Mouse (Mus musculus): ENCODE results near the gene Plxna2. TPM values are rescaled to one million over a fixed set of nuclear protein-coding genes. Genes with fewer than 3 reads are reported as not detected.

Plxna2 gene
- polyA plus RNA-seq, 1 experiment from 2014 or later: 4.0 TPM

GRCm38 (mm10) chr1:194641601-194642301 lies 23.7 kb downstream of the Plxna2 start:
- Histone ChIP-seq H3K4me1 (ENCODE audit: control insufficient read depth, insufficient read depth, low read length) (0 out of 2 replicates have a peak, but pooled peaks cover 5% of the 10 kb centered on the region), H3K27ac (replicated peaks; ENCODE audit: low read depth, low read length) (no peak overlapping the region), H3K36me3 (ENCODE audit: control insufficient read depth, insufficient read depth, low read length) (no peaks in the 10 kb centered on the region), H3K4me3 (ENCODE audit: low read depth, low read length) (no peak overlapping the region), H3K4me2 (ENCODE audit: low read depth, severe bottlenecking) (no peak overlapping the region), H3K9ac (ENCODE audit: low read length) (no peak overlapping the region), H3K27me3 (ENCODE audit: control insufficient read depth, insufficient read depth, low read length) (no peaks in the 10 kb centered on the region), H3K9me3 (ENCODE audit: control insufficient read depth, low read length) (no peaks in the 10 kb centered on the region)
- 54% methylated on average over 5 of the region's 5 CpGs for WGBS
- no peak for ATAC-seq (ENCODE audit: insufficient number of reproducible peaks, low FRiP score, low TSS enrichment, low read depth)
- DNase-seq (ENCODE audit: low spot score): no peak

GRCm38 (mm10) chr1:194642302-194642787 lies 24.3 kb downstream of the Plxna2 start:
- Histone ChIP-seq H3K9ac (ENCODE audit: low read length) (no peak overlapping the region), H3K36me3 (ENCODE audit: control insufficient read depth, insufficient read depth, low read length) (no peaks in the 10 kb centered on the region), H3K4me2 (ENCODE audit: low read depth, severe bottlenecking) (no peak overlapping the region), H3K27ac (replicated peaks; ENCODE audit: low read depth, low read length) (no peak overlapping the region), H3K27me3 (ENCODE audit: control insufficient read depth, insufficient read depth, low read length) (no peaks in the 10 kb centered on the region), H3K9me3 (ENCODE audit: control insufficient read depth, low read length) (no peaks in the 10 kb centered on the region), H3K4me3 (ENCODE audit: low read depth, low read length) (no peak overlapping the region), H3K4me1 (ENCODE audit: control insufficient read depth, insufficient read depth, low read length) (0 out of 2 replicates have a peak, but pooled peaks cover 5% of the 10 kb centered on the region)
- DNase-seq (ENCODE audit: low spot score) (no peak), ATAC-seq (ENCODE audit: insufficient number of reproducible peaks, low FRiP score, low TSS enrichment, low read depth) (no peak)
- 52% methylated on average over 1 of the region's 1 CpGs for WGBS

- no peaks in the 10 kb centered on the region for H3K36me3 ChIP-seq (ENCODE audit: control insufficient read depth, insufficient read depth, low read length)
- WGBS: 93% methylated on average over 6 of the region's 6 CpGs
- no peak overlapping the region for H3K9ac ChIP-seq (ENCODE audit: low read length)
- ATAC-seq (ENCODE audit: insufficient number of reproducible peaks, low FRiP score, low TSS enrichment, low read depth): no peak
- H3K9me3 ChIP-seq (ENCODE audit: control insufficient read depth, low read length): no peaks in the 10 kb centered on the region
- no peak for DNase-seq (ENCODE audit: low spot score)
- H3K4me1 ChIP-seq (ENCODE audit: control insufficient read depth, insufficient read depth, low read length): 0 out of 2 replicates have a peak, but pooled peaks cover 5% of the 10 kb centered on the region
- H3K4me3 ChIP-seq (ENCODE audit: low read depth, low read length): no peak overlapping the region
- H3K27me3 ChIP-seq (ENCODE audit: control insufficient read depth, insufficient read depth, low read length): no peaks in the 10 kb centered on the region
- no peak overlapping the region for H3K4me2 ChIP-seq (ENCODE audit: low read depth, severe bottlenecking)
- no peak overlapping the region for H3K27ac ChIP-seq (replicated peaks; ENCODE audit: low read depth, low read length)
Observed at GRCm38 (mm10) chr1:194643930-194644329, 25.9 kb downstream of the Plxna2 start.

- Histone ChIP-seq H3K9ac (ENCODE audit: low read length) (no peak overlapping the region), H3K27ac (replicated peaks; ENCODE audit: low read depth, low read length) (no peak overlapping the region), H3K4me2 (ENCODE audit: low read depth, severe bottlenecking) (no peak overlapping the region), H3K4me3 (ENCODE audit: low read depth, low read length) (no peak overlapping the region), H3K9me3 (ENCODE audit: control insufficient read depth, low read length) (no peaks in the 10 kb centered on the region), H3K27me3 (ENCODE audit: control insufficient read depth, insufficient read depth, low read length) (no peaks in the 10 kb centered on the region), H3K4me1 (ENCODE audit: control insufficient read depth, insufficient read depth, low read length) (0 out of 2 replicates have a peak, but pooled peaks cover 5% of the 10 kb centered on the region), H3K36me3 (ENCODE audit: control insufficient read depth, insufficient read depth, low read length) (no peaks in the 10 kb centered on the region)
- WGBS: 84% methylated on average over 1 of the region's 1 CpGs
- DNase-seq (ENCODE audit: low spot score) (no peak), ATAC-seq (ENCODE audit: insufficient number of reproducible peaks, low FRiP score, low TSS enrichment, low read depth) (no peak)
Observed at GRCm38 (mm10) chr1:194645898-194646297, 27.9 kb downstream of the Plxna2 start.

- DNase-seq (ENCODE audit: low spot score) (no peak), ATAC-seq (ENCODE audit: insufficient number of reproducible peaks, low FRiP score, low TSS enrichment, low read depth) (no peak)
- Histone ChIP-seq H3K9ac (ENCODE audit: low read length) (no peak overlapping the region), H3K36me3 (ENCODE audit: control insufficient read depth, insufficient read depth, low read length) (no peaks in the 10 kb centered on the region), H3K4me2 (ENCODE audit: low read depth, severe bottlenecking) (no peak overlapping the region), H3K27me3 (ENCODE audit: control insufficient read depth, insufficient read depth, low read length) (no peaks in the 10 kb centered on the region), H3K27ac (replicated peaks; ENCODE audit: low read depth, low read length) (no peak overlapping the region), H3K4me3 (ENCODE audit: low read depth, low read length) (no peak overlapping the region), H3K4me1 (ENCODE audit: control insufficient read depth, insufficient read depth, low read length) (no peaks in the 10 kb centered on the region), H3K9me3 (ENCODE audit: control insufficient read depth, low read length) (no peaks in the 10 kb centered on the region)
- WGBS: 41% methylated on average over 1 of the region's 1 CpGs
Observed at GRCm38 (mm10) chr1:194650076-194650475, 32.1 kb downstream of the Plxna2 start.

- WGBS: 95% methylated on average over 2 of the region's 2 CpGs
Observed at GRCm38 (mm10) chr1:194650566-194650965, 32.5 kb downstream of the Plxna2 start.

GRCm38 (mm10) chr1:194651987-194652386 lies 34.0 kb downstream of the Plxna2 start:
- no peak for DNase-seq (ENCODE audit: low spot score)

More at GRCm38 (mm10) chr1:194650566-194650965, 32.5 kb downstream of the Plxna2 start:
- H3K9me3 ChIP-seq (ENCODE audit: control insufficient read depth, low read length): no peaks in the 10 kb centered on the region
- H3K36me3 ChIP-seq (ENCODE audit: control insufficient read depth, insufficient read depth, low read length): no peaks in the 10 kb centered on the region
- H3K9ac ChIP-seq (ENCODE audit: low read length): no peak overlapping the region
- H3K4me3 ChIP-seq (ENCODE audit: low read depth, low read length): no peak overlapping the region
- ATAC-seq (ENCODE audit: insufficient number of reproducible peaks, low FRiP score, low TSS enrichment, low read depth): no peak
- H3K4me1 ChIP-seq (ENCODE audit: control insufficient read depth, insufficient read depth, low read length): no peaks in the 10 kb centered on the region
- no peak overlapping the region for H3K4me2 ChIP-seq (ENCODE audit: low read depth, severe bottlenecking)
- DNase-seq (ENCODE audit: low spot score): no peak
- no peak overlapping the region for H3K27ac ChIP-seq (replicated peaks; ENCODE audit: low read depth, low read length)
- H3K27me3 ChIP-seq (ENCODE audit: control insufficient read depth, insufficient read depth, low read length): no peaks in the 10 kb centered on the region

GRCm38 (mm10) chr1:194658459-194659160 lies 40.6 kb downstream of the Plxna2 start:
- WGBS: 93% methylated on average over 1 of the region's 1 CpGs
- Histone ChIP-seq H3K9ac (ENCODE audit: low read length) (no peak overlapping the region), H3K4me3 (ENCODE audit: low read depth, low read length) (no peak overlapping the region), H3K9me3 (ENCODE audit: control insufficient read depth, low read length) (no peaks in the 10 kb centered on the region), H3K27ac (replicated peaks; ENCODE audit: low read depth, low read length) (no peak overlapping the region), H3K27me3 (ENCODE audit: control insufficient read depth, insufficient read depth, low read length) (no peaks in the 10 kb centered on the region), H3K4me1 (ENCODE audit: control insufficient read depth, insufficient read depth, low read length) (no peaks in the 10 kb centered on the region), H3K36me3 (ENCODE audit: control insufficient read depth, insufficient read depth, low read length) (no peaks in the 10 kb centered on the region), H3K4me2 (ENCODE audit: low read depth, severe bottlenecking) (no peak overlapping the region)
- no peak for DNase-seq (ENCODE audit: low spot score)
- ATAC-seq (ENCODE audit: insufficient number of reproducible peaks, low FRiP score, low TSS enrichment, low read depth): no peak

More at GRCm38 (mm10) chr1:194651987-194652386, 34.0 kb downstream of the Plxna2 start:
- H3K4me1 ChIP-seq (ENCODE audit: control insufficient read depth, insufficient read depth, low read length): no peaks in the 10 kb centered on the region
- H3K4me3 ChIP-seq (ENCODE audit: low read depth, low read length): no peak overlapping the region
- H3K27ac ChIP-seq (replicated peaks; ENCODE audit: low read depth, low read length): no peak overlapping the region
- H3K4me2 ChIP-seq (ENCODE audit: low read depth, severe bottlenecking): no peak overlapping the region
- 80% methylated on average over 3 of the region's 3 CpGs for WGBS
- peak; percentile 26; the same call in 1 of the 2 replicates for ATAC-seq (ENCODE audit: insufficient number of reproducible peaks, low FRiP score, low TSS enrichment, low read depth)
- H3K9me3 ChIP-seq (ENCODE audit: control insufficient read depth, low read length): no peaks in the 10 kb centered on the region
- no peak overlapping the region for H3K9ac ChIP-seq (ENCODE audit: low read length)
- no peaks in the 10 kb centered on the region for H3K36me3 ChIP-seq (ENCODE audit: control insufficient read depth, insufficient read depth, low read length)
- H3K27me3 ChIP-seq (ENCODE audit: control insufficient read depth, insufficient read depth, low read length): no peaks in the 10 kb centered on the region
